Mouse (Mus musculus) lung, embryonic 15.5 days (tissue): ENCODE measurements at regions not wholly inside any gene's neighbourhood (a gene's known extent, or its start where the extent isn't known, plus 50 kb on each side); places are given as distances from the start of the nearest gene placed in this dataset.

ENCODE experiments used
- ATAC-seq: fragments of 200-750 bp; cut with Nextera tagmentation; 2 replicates; pipeline ENCODE4 v1.8.0; 2017; ENCODE audit warnings: moderate number of reproducible peaks, borderline replicate concordance; ENCODE audit not compliant: low FRiP score, low TSS enrichment; ENCODE audit errors: extremely low read depth
- H3K27ac ChIP-seq: fragments of 300-500 bp; sonication (generic); 2 replicates; pipeline ENCODE4 v1.5.1; 2015; ENCODE audit warnings: moderate library complexity, mild to moderate bottlenecking, inconsistent platforms
- H3K27me3 ChIP-seq: fragments of 300-500 bp; sonication (generic); 2 replicates; pipeline ENCODE4 v1.6.1; 2015; ENCODE audit warnings: inconsistent platforms
- H3K36me3 ChIP-seq: fragments of 300-500 bp; sonication (generic); 2 replicates; pipeline ENCODE4 v1.6.1; 2015; ENCODE audit warnings: inconsistent platforms
- H3K4me1 ChIP-seq: fragments of 300-500 bp; sonication (generic); 2 replicates; pipeline ENCODE4 v1.6.1; 2015; ENCODE audit warnings: inconsistent platforms
- H3K4me2 ChIP-seq: fragments of 300-500 bp; sonication (generic); 2 replicates; pipeline ENCODE4 v1.6.1; 2015; ENCODE audit warnings: inconsistent platforms, mild to moderate bottlenecking, moderate library complexity
- H3K4me3 ChIP-seq: fragments of 300-500 bp; sonication (generic); 2 replicates; pipeline ENCODE4 v1.5.1; 2015; ENCODE audit warnings: mild to moderate bottlenecking, inconsistent platforms
- H3K9ac ChIP-seq: fragments of 300-500 bp; sonication (generic); 2 replicates; pipeline ENCODE4 v1.6.1; 2015; ENCODE audit warnings: inconsistent platforms
- H3K9me3 ChIP-seq: fragments of 300-500 bp; sonication (generic); 2 replicates; pipeline ENCODE4 v1.6.1; 2016; ENCODE audit warnings: inconsistent platforms
- WGBS: fragments of 180-500 bp; shearing (Covaris S2); methylation state at CpG from one replicate; pipeline ENCODE4 v1.1.7; 2015; 5-methylcytosine and 5-hydroxymethylcytosine counted together

- no peaks in the 10 kb centered on the region for H3K36me3 ChIP-seq
- H3K27ac ChIP-seq, result no peak overlapping the region
- H3K4me1 ChIP-seq, result no peaks in the 10 kb centered on the region
- no peak overlapping the region for H3K4me2 ChIP-seq
- H3K9ac ChIP-seq, result no peak overlapping the region
- H3K9me3 ChIP-seq, result no peaks in the 10 kb centered on the region
- 48% methylated on average over 7 of the region's 7 CpGs for WGBS
- no peak overlapping the region for H3K4me3 ChIP-seq
- no peaks in the 10 kb centered on the region for H3K27me3 ChIP-seq
- ATAC-seq, result no peak
Observed at GRCm38 (mm10) chr12:7691996-7692395, 285.5 kb upstream of the Apob start.

DNA sequence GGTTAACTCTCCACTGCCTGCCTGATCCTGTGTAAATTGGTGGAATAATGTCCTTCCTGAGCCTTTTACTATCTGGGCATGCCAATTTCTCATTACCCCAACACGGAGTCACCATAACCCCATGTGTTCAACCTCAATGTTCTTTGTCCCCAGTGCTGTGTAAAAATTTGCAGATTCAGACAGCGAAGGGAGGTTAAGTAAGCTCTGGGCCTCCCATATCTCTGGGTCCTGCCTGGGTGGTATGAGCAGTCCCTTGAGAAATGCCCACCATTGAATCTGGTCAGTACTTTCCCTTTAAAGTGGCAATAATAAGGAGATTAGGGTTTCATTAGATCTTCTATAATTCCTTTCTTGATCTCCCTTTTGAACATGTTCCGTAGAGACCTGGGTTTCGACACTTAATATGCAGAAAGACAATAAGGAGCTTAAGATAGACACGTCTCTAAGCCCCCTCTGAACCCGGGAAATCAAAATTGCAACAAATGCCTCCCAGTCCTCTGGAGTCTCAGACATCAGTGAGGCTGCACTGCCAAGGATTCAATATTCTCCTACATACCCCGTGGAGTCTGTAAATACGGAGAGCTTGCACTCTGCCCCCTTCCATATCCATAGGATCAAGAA, 279.0 kb upstream of the Apob start:
- Histone ChIP-seq H3K27ac (no peak overlapping the region), H3K4me1 (no peaks in the 10 kb centered on the region), H3K9ac (no peak overlapping the region), H3K27me3 (no peaks in the 10 kb centered on the region), H3K4me3 (no peak overlapping the region), H3K36me3 (no peaks in the 10 kb centered on the region), H3K9me3 (no peaks in the 10 kb centered on the region), H3K4me2 (no peak overlapping the region)
- no peak for ATAC-seq
- WGBS, result 82% methylated on average over 8 of the region's 8 CpGs

- H3K4me2 ChIP-seq, result no peak overlapping the region
- H3K4me3 ChIP-seq, result no peak overlapping the region
- ATAC-seq, result no peak
- H3K27me3 ChIP-seq, result no peaks in the 10 kb centered on the region
- H3K27ac ChIP-seq, result no peak overlapping the region
- no peaks in the 10 kb centered on the region for H3K4me1 ChIP-seq
- 39% methylated on average over 5 of the region's 5 CpGs for WGBS
- no peak overlapping the region for H3K9ac ChIP-seq
- H3K36me3 ChIP-seq, result no peaks in the 10 kb centered on the region
- H3K9me3 ChIP-seq, result no peaks in the 10 kb centered on the region
Observed at GRCm38 (mm10) chr12:7709102-7709501, 268.3 kb upstream of the Apob start.

DNA sequence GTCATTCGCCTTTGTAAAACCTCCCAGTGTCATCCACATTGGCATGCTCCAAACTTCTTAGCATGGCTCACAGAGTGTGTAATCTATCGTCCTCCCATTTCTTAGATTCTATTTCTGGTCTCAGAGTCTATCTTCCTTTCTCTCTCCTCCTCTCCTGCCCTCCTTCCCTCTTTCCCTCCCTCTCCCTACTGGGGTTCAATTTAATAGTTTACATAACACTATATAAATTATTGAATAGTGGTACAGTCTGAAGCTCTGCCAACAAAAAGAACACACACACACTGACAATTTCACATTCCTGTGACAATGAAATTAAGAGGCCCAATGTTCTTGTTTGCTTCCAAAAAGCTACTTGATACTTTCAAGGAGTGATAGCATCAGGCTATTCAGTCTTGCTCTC, 267.6 kb upstream of the Apob start:
- peak; percentile 55; the same call in 1 of the 2 replicates for ATAC-seq
- H3K9me3 ChIP-seq, result no peaks in the 10 kb centered on the region
- H3K4me3 ChIP-seq, result no peak overlapping the region
- H3K27me3 ChIP-seq, result no peaks in the 10 kb centered on the region
- H3K36me3 ChIP-seq, result no peaks in the 10 kb centered on the region
- H3K4me1 ChIP-seq, result no peaks in the 10 kb centered on the region
- H3K27ac ChIP-seq, result 0 out of 2 replicates have a peak overlapping the region, but pooled peaks have one; percentile 10
- no peak overlapping the region for H3K4me2 ChIP-seq
- H3K9ac ChIP-seq, result no peak overlapping the region
- WGBS, result 57% methylated on average over 2 of the region's 2 CpGs

DNA sequence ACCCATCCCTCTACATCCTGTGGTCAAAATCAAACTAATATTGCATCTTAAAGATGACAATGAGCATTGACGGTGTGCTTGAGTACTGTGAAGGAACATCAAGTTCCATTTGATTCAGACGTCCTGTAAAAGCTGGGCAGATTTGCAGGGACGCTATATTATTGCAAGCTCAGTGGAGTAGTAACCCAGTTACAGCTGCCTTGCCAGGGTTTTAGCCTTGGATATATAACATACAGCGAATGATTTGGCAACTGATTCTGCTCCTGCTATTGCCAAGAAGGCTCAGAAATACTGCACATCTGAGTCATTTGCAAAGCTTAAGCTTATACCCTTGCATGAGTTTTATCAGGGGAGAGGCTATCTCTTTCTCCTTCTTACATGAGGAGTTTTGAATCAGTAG, 262.4 kb upstream of the Apob start:
- no peak for ATAC-seq
- Histone ChIP-seq H3K36me3 (no peaks in the 10 kb centered on the region), H3K27me3 (no peaks in the 10 kb centered on the region), H3K9me3 (no peaks in the 10 kb centered on the region), H3K4me3 (no peak overlapping the region), H3K4me1 (no peaks in the 10 kb centered on the region), H3K4me2 (no peak overlapping the region), H3K27ac (no peak overlapping the region), H3K9ac (no peak overlapping the region)
- WGBS, result 91% methylated on average over 4 of the region's 4 CpGs

DNA sequence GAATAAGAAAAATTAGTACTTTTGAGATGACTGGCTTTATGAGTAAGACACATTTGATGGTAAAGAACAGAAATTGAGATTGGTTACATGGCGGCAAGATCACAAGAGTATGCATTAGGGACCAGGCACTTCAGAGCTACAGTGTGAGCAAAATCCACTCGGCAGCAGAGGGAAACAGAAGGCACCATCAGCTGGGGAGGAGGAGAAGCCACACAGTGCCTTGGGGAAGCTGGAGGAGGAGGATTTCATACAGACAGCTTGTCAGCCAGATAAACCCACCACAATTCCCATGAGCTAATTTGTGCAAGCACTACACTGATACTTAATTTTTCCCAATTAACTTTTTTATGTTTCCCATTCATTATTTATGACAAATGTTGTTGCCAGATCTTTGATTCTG, 258.9 kb upstream of the Apob start:
- Histone ChIP-seq H3K9ac (no peak overlapping the region), H3K9me3 (no peaks in the 10 kb centered on the region), H3K4me3 (no peak overlapping the region), H3K27me3 (no peaks in the 10 kb centered on the region), H3K36me3 (no peaks in the 10 kb centered on the region), H3K27ac (no peak overlapping the region), H3K4me2 (no peak overlapping the region), H3K4me1 (no peaks in the 10 kb centered on the region)
- WGBS, result 65% methylated on average over 2 of the region's 2 CpGs
- no peak for ATAC-seq

- no peak for ATAC-seq
- Histone ChIP-seq H3K9ac (no peak overlapping the region), H3K4me1 (no peaks in the 10 kb centered on the region), H3K36me3 (no peaks in the 10 kb centered on the region), H3K4me3 (no peak overlapping the region), H3K4me2 (no peak overlapping the region), H3K9me3 (no peaks in the 10 kb centered on the region), H3K27me3 (no peaks in the 10 kb centered on the region), H3K27ac (no peak overlapping the region)
- 84% methylated on average over 4 of the region's 4 CpGs for WGBS
Observed at GRCm38 (mm10) chr12:7719080-7719479, 258.4 kb upstream of the Apob start.

- no peaks in the 10 kb centered on the region for H3K27me3 ChIP-seq
- no peak for ATAC-seq
- H3K9me3 ChIP-seq, result no peaks in the 10 kb centered on the region
- H3K9ac ChIP-seq, result no peak overlapping the region
- 72% methylated on average over 3 of the region's 3 CpGs for WGBS
- no peak overlapping the region for H3K4me2 ChIP-seq
- no peaks in the 10 kb centered on the region for H3K4me1 ChIP-seq
- H3K27ac ChIP-seq, result no peak overlapping the region
- H3K36me3 ChIP-seq, result no peaks in the 10 kb centered on the region
- no peak overlapping the region for H3K4me3 ChIP-seq
Observed at GRCm38 (mm10) chr12:7724992-7725391, 252.5 kb upstream of the Apob start.

DNA sequence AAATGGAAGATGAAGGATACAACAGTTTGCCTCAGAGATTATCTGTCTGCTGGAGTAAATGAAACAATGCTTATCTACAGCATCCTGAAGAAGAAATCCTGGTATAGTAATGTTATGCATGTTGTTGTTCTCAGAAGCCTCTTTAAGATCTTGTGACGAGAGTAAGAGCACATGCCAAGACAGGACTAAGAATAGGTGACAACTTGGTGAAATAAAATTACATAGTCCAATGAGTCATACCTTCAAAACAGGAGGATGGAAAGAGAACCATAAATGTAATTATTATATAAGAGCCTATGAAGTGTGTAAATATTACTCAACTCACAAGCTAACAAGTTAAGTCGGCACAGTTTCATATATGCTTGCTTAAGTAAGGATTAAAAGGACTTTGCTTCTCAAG, 239.4 kb upstream of the Apob start:
- no peaks in the 10 kb centered on the region for H3K9me3 ChIP-seq
- H3K27me3 ChIP-seq, result no peaks in the 10 kb centered on the region
- no peak overlapping the region for H3K4me2 ChIP-seq
- no peak overlapping the region for H3K27ac ChIP-seq
- H3K4me3 ChIP-seq, result no peak overlapping the region
- ATAC-seq, result no peak
- no peaks in the 10 kb centered on the region for H3K4me1 ChIP-seq
- H3K9ac ChIP-seq, result no peak overlapping the region
- H3K36me3 ChIP-seq, result no peaks in the 10 kb centered on the region
- 69% methylated on average over 2 of the region's 2 CpGs for WGBS

- Histone ChIP-seq H3K4me3 (no peak overlapping the region), H3K9me3 (no peaks in the 10 kb centered on the region), H3K9ac (no peak overlapping the region), H3K27me3 (no peaks in the 10 kb centered on the region), H3K36me3 (no peaks in the 10 kb centered on the region), H3K27ac (no peak overlapping the region), H3K4me1 (no peaks in the 10 kb centered on the region), H3K4me2 (no peak overlapping the region)
- ATAC-seq, result no peak
- WGBS, result 65% methylated on average over 3 of the region's 3 CpGs
Observed at GRCm38 (mm10) chr12:7738629-7739351, 238.7 kb upstream of the Apob start.

GRCm38 (mm10) chr12:7739352-7739994, 238.0 kb upstream of the Apob start:
- Histone ChIP-seq H3K27me3 (no peaks in the 10 kb centered on the region), H3K36me3 (no peaks in the 10 kb centered on the region), H3K4me3 (no peak overlapping the region), H3K9ac (no peak overlapping the region), H3K4me1 (no peaks in the 10 kb centered on the region), H3K27ac (no peak overlapping the region), H3K9me3 (no peaks in the 10 kb centered on the region), H3K4me2 (no peak overlapping the region)
- no peak for ATAC-seq
- 83% methylated on average over 5 of the region's 5 CpGs for WGBS

- no peak overlapping the region for H3K27ac ChIP-seq
- no peak overlapping the region for H3K9ac ChIP-seq
- no peak overlapping the region for H3K4me3 ChIP-seq
- no peaks in the 10 kb centered on the region for H3K9me3 ChIP-seq
- H3K4me2 ChIP-seq, result no peak overlapping the region
- no peaks in the 10 kb centered on the region for H3K36me3 ChIP-seq
- no peaks in the 10 kb centered on the region for H3K4me1 ChIP-seq
- 37% methylated on average over 2 of the region's 2 CpGs for WGBS
- no peak for ATAC-seq
- H3K27me3 ChIP-seq, result no peaks in the 10 kb centered on the region
Observed at GRCm38 (mm10) chr12:7746708-7747107, 230.7 kb upstream of the Apob start.
